Mouse (Mus musculus) fibroblast of lung, adult 2 months (primary cell): ENCODE measurements around the gene Rassf8.

Experiments
- DNase-seq: peaks from one replicate; pipeline ENCODE4 v3.0.0-alpha.2; 2011; ENCODE audit warnings: low read depth

Rassf8 gene

DNA sequence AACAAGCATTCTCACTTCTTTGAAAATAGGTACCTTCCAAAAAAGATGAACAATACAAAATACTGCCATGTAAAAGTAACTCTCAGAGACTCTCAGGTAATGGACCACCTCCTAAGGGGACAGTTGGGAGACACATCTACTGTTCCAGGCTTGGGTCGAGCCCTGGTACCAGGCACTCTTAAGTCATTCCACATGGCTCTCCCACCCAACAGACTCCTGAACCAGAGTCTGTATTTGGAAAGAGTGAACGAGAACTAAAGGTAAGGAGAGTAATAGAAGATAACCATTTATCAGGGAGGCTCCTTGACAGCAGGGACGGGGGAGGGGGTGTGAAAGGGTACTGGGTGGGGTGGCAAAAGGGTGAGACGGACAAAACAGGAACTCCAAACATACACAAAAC, 115.8 kb downstream of the Rassf8 start:
- no peak for DNase-seq

DNA sequence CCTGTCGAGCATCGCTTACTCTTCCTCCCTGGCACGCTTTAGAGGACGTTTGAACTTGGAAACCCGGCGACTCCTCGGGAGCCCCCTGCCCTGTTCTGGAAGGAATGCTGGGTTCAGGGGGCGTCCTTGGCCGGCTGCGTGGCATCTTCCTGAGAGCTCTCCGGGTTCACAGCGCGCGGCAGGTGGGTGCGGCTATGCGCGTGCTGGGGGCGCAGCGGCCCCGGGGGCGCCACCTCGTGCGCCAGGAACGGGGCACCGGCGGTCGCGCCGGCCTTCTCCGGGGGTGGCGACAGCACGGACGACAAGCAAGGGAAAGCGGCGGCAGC, 116.2 kb downstream of the Rassf8 start:
- DNase-seq, result no peak

DNA sequence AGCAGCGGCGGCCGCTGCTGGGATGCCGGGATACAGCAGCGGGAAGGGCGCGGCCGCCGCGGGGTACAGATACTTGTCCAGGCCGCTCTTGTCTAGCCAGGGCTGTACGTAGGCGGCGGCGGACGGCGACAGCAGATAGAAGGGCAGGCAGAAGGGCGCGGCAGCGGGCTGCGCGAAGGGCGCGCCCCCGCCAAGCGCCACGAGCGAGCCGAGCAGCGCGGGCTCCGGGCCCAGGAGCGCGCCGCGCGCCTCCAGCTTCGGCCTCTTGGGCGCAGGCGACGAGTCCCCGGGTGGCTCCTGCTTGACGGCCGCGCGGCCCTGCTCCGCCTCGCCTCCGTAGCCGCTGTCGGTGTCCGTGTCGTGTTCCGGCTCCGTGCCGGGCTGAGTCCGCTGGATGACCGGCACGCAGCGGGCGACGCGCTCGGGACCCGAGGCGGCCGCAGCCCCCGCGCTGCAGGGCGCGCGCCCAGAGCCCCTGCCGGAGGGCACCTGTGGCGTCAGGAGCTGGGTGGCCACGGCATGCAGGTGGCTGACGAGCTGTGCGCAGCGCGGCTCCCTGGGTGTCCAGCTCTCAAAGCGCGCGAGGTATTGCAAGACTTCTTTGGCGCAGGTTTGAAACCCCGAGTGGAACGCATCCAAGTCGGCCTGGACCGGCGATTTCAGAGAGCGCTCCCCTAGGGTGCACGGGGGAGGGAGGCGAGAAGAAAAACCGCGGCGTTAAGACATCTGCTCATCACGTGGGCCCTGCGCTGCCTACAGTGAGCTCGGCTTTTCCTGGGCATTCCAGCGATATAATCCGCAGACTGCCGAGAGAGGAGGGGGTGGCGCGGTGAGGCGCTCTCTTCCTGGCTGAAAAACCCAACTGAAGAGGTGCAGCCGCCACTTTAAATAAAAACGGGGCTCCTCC, 116.8 kb downstream of the Rassf8 start:
- peak; percentile 78 for DNase-seq

DNA sequence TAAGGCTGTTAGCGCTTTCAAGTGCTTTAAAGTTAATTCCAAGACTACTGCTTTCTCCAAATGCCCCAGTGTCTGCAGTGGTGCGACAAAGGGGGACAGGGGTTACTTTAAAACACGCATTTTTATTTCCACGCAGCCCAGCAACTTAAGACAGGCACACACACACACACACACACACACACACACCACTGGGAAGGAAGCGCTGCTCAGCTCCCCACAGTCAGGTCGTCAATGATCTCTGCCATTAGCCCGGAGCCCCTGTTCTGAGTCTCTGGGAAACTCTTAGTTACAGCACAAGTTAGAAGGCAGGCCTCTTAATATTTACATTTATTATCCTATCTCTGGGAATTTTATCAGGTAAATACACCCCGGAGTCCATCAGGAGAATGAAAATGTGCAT, 117.6 kb downstream of the Rassf8 start:
- no peak for DNase-seq

DNA sequence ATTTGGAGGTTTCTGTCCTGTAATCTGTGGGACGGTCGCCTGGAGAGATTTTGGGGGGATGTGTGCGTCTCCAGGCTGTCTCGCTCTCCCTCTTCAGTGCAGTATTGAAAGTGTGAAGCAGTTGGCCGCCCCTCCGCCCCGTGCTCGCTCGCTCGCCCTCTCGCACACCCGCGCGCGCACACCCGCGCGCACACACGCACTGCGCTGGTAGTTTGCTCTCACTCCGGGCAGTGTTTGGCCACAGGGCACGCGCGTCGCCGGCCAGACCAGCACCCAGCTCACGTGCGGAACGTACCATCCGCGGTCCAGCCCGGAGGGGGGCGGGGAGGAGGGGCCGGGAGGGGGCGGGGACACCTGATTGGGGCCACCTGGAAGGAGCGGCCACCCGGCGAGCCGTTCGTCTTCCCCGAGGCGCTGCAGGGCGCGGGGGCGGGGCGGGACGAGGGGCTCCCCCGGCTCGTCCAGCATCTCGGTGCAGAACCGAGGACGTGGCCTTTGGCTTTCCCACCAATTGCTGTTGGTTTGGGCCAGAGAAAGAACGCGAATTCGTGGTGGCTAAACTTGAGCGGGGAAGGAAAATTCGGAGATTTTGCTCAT, 118.8 kb downstream of the Rassf8 start, which contains the start of gene Bhlhe41:
Bhlhe41 (minus strand) TSS at position 270 of the 597 bp plus-strand sequence.
- DNase-seq, result peak; percentile 54

DNA sequence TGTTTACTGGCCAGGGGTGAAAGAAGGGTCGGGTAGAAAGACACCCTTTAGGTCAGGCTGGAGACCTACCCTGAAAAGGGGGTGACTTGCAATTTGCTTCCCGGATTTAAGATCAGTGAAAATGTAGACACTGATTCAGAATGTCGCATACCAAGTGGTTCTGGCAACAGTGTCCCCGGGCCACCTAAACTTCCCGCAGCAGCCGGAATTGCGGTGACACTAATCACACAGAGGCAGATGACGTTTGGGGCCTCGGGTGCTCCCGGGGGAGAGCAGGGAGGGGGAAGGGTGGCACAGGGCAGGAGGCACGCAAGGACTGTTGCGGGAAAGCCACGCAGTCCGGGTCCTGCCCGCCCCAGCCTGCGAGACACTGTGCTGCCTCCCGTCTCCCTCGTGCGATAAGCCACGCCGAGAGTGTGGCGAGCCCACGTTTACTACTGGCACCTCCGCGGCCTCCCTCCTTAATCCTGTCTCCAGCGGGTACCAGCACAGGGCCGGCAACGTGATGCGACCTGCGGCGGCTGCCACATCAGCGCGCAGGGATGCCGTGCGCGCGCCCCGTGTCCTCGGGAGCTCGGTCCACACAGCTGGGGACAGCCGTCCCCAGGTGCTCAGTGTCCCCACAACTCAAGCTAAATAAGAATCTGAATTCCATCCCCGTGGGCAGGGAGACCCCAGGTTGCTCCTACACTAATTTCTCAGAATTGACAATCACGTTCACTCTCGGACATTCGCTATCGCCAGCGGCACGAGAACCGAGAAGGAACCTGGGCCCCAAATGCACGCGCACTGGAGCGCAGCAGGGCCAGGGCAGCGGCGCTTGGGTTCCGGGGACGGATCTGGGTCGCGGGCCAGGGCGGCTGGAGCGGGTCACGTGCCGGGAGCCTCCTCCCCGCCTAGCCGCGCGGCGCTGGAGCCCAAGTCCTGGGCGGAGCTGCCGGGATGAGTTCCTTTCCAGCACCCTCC, 119.6 kb downstream of the Rassf8 start:
- peak; percentile 68 for DNase-seq

DNA sequence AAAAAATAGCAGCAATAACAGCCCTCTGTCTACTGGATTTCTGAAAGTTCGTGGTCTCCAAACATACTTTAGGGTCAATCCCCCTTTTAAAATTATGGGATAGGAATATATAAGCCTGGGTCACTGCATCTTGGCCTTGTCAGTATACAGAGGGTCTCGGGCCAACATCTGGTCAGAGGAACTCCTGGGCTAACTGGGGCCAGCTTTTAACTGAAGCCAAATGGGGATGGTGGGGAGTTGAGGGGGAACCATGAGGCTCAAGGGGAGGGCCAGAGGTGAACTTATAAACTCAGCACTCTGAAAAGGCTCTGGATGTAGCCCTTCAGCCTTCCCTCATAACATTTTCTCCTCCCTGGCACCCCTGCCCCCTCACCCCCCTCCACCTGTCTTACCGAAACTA, 120.6 kb downstream of the Rassf8 start:
- DNase-seq, result no peak
